Mouse (Mus musculus): ENCODE results near the gene Clpsl2.

DNA sequence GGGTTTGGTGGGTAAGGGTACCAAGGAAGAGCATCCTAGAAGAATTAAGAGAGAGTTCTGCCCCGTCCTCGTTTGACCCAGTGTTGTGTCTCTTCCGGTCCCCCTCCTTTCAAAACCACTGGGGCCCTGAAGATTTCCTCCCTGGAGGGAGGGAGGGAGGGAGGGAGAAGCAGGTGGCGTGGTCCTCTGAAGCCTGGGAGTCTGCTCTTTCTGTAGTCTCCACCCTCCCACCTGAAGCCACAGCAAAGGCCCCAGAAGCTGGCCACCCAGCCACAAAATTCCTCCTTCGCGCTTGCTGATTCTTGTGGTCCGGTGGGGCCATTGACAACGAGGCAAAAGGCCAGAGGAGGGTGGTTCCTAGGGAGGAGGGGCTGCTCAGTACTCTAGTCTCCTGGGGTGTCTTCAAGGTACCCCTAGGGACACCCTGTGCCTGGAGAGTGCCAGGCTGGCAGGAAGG is 30.6 kb upstream of the Clpsl2 start:
- TF ChIP-seq TAL1 (IDR thresholded peaks at IDR 0.05; ENCODE audit: low read length) (no peak), GATA1 (IDR thresholded peaks at IDR 0.05; ENCODE audit: low read length) (no peak)

Data from erythroblast, embryonic 14.5 days (primary cell).